Comparison of ENCODE assay signal across 14 mouse cellular contexts in the genomic region with DNA sequence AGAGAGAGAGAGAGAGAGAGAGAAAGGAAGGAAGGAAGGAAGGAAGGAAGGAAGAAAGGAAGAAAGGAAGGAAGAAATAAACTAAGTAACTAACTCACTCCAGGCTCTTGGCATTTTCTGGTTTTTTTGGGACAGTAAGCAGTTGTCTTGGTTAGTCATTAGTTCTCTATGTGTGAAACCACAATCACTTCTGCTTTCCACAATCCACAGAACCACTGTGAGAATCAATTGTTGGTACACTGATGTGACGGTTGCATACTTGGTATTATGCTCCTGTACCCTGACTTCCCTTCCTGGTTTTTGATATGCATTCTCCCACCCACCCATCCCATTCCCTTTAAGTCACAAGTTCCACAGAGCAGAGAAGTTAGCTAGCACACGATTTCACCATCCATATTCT. TPM values are rescaled to one million over a fixed set of nuclear protein-coding genes. Genes with fewer than 3 reads are reported as not detected.
DNase-seq lines count a peak whose midpoint lies in the region; ATAC-seq and TF ChIP-seq lines count a peak whose summit lies in the region.
"Had no signal": no experiment of that assay in that cellular context is flagged by ENCODE, and none has a peak within 500 bp of the region (broad histone marks: within the 10 kb centered on the region; RNA-seq: fewer than 3 reads in every experiment).

No protein-coding gene starts in this region.

- WGBS in kidney, embryonic 14.5 days: 87% methylated on average over 2 of the region's 2 CpGs
- WGBS in liver, embryonic 16.5 days (ENCODE audit: insufficient replicate concordance): 27% methylated on average over 2 of the region's 2 CpGs

- TF ChIP-seq RAD21 in CH12.LX (IDR thresholded peaks at IDR 0.05; ENCODE audit: low read depth, low read length): no peak

- no peak for DNase-seq in kidney, postnatal 36 days
- DNase-seq in CH12.LX (ENCODE audit: extremely low read depth): peak; percentile 53
- no peak for DNase-seq in natural killer cell, adult 2 months (ENCODE audit: low spot score in 2 of 2)
- no peak for DNase-seq in adrenal gland, postnatal 36 days
- DNase-seq: adrenal gland, postnatal 14 days; cerebellum, adult 2 months; gastrocnemius, postnatal 10 days; kidney, adult 11 months had no signal

- peaks cover 39% of the 10 kb centered on the region for H3K79me2 ChIP-seq in CH12.LX (replicated peaks; ENCODE audit: control insufficient read depth, extremely low read depth, insufficient read depth, poor library complexity, severe bottlenecking)

- TF ChIP-seq POLR2A in CH12.LX (IDR thresholded peaks at IDR 0.05; ENCODE audit: low read depth, low read length): no peak

- no peak overlapping the region for H3K27ac ChIP-seq in kidney, embryonic 14.5 days (ENCODE audit: low read depth, low read length)
- no peak overlapping the region for H3K27ac ChIP-seq in CH12.LX (ENCODE audit: insufficient read depth, low read depth)
- H3K27ac ChIP-seq in liver, embryonic 16.5 days (ENCODE audit: low read length): no peak overlapping the region
- H3K27ac ChIP-seq: lung, embryonic 15.5 days had no signal

- peak overlapping the region; percentile 90; the same call in 1 of the 2 replicates for H3K4me2 ChIP-seq in kidney, embryonic 14.5 days (replicated peaks; ENCODE audit: low read depth, low read length)
- H3K4me2 ChIP-seq in CH12.LX (ENCODE audit: insufficient read depth, low read depth, poor library complexity, severe bottlenecking): peak overlapping the region; percentile 94
- 0 out of 2 replicates have a peak overlapping the region, but pooled peaks have one; percentile 0 for H3K4me2 ChIP-seq in liver, embryonic 16.5 days (ENCODE audit: low read depth, low read length)

- no peaks in the 10 kb centered on the region for H3K9me3 ChIP-seq in kidney, embryonic 14.5 days (ENCODE audit: control insufficient read depth, low read length)
- H3K9me3 ChIP-seq in CH12.LX (replicated peaks; ENCODE audit: low read length): no peaks in the 10 kb centered on the region
- H3K9me3 ChIP-seq in liver, embryonic 16.5 days (replicated peaks; ENCODE audit: control insufficient read depth, low read length): no peaks in the 10 kb centered on the region
- H3K9me3 ChIP-seq: lung, embryonic 15.5 days had no signal

- H3K36me3 ChIP-seq in kidney, embryonic 14.5 days (ENCODE audit: control insufficient read depth, insufficient read depth, low read length): peaks cover 38% of the 10 kb centered on the region
- peaks cover 42 to 49% of the 10 kb centered on the region in 2 experiments for H3K36me3 ChIP-seq in CH12.LX (replicated peaks in 1 of 2; ENCODE audit: control insufficient read depth in 1 of 2, insufficient read depth in 1 of 2, low read length in 1 of 2)
- peaks cover 26% of the 10 kb centered on the region for H3K36me3 ChIP-seq in liver, embryonic 16.5 days (ENCODE audit: control insufficient read depth, insufficient read depth)

- no peak overlapping the region for H3K9ac ChIP-seq in kidney, embryonic 14.5 days (ENCODE audit: low read depth, low read length)
- no peak overlapping the region for H3K9ac ChIP-seq in CH12.LX (ENCODE audit: insufficient read depth, low read depth)
- no peak overlapping the region for H3K9ac ChIP-seq in liver, embryonic 16.5 days (ENCODE audit: low read depth, low read length)

- TF ChIP-seq EP300 in CH12.LX (IDR thresholded peaks at IDR 0.05; ENCODE audit: low read length): no peak

- no peak for TF ChIP-seq CTCF in CH12.LX (conservative IDR thresholded peaks at IDR 0.05 in 1 of 2, IDR thresholded peaks at IDR 0.05 in 1 of 2; ENCODE audit: low read depth in 2 of 2, low read length in 2 of 2)

- no peak for ATAC-seq in kidney, embryonic 14.5 days (ENCODE audit: low FRiP score, low TSS enrichment)
- peak; percentile 36 for ATAC-seq in common myeloid progenitor, adult 5-6 weeks (replicated peaks; ENCODE audit: low read depth, poor library complexity, severe bottlenecking)
- no peak for ATAC-seq in liver, embryonic 16.5 days (ENCODE audit: low read depth)

- in situ Hi-C loops in CH12.LX (cut with MboI; ENCODE audit: low pct_ligation_motif_present, low pct_unique_long_range_greater_than_20kb, low sequenced_read_pairs): no loop called here

- H3K4me1 ChIP-seq in kidney, embryonic 14.5 days (ENCODE audit: control insufficient read depth, insufficient read depth, low read length): peaks cover 12% of the 10 kb centered on the region; the same call in 1 of the 2 replicates
- peaks cover 3 to 30% of the 10 kb centered on the region in 2 experiments; a peak in 2 of 4 replicates for H3K4me1 ChIP-seq in CH12.LX (ENCODE audit: control insufficient read depth in 1 of 2, insufficient read depth in 2 of 2)
- H3K4me1 ChIP-seq in liver, embryonic 16.5 days (ENCODE audit: control insufficient read depth, low read depth, low read length): peaks cover 13% of the 10 kb centered on the region

- dilution Hi-C loops in CH12.LX (cut with MboI; ENCODE audit: extremely low pct_ligation_motif_present, extremely low pct_unique_long_range_greater_than_20kb, low sequenced_read_pairs): no loop called here

- H3K27me3 ChIP-seq in kidney, embryonic 14.5 days (ENCODE audit: control insufficient read depth, insufficient read depth, low read length): no peaks in the 10 kb centered on the region
- H3K27me3 ChIP-seq in CH12.LX (replicated peaks): no peaks in the 10 kb centered on the region
- no peaks in the 10 kb centered on the region for H3K27me3 ChIP-seq in liver, embryonic 16.5 days (ENCODE audit: control insufficient read depth, insufficient read depth, low read depth, low read length)
- H3K27me3 ChIP-seq: lung, embryonic 15.5 days had no signal

- H3K4me3 ChIP-seq in kidney, embryonic 14.5 days (ENCODE audit: low read length): peak overlapping the region; percentile 98; the same call in 1 of the 2 replicates
- no peak overlapping the region for H3K4me3 ChIP-seq in CH12.LX (replicated peaks in 1 of 3; ENCODE audit: low read depth in 2 of 3, low read length in 2 of 3, poor library complexity in 1 of 3)
- H3K4me3 ChIP-seq in liver, embryonic 16.5 days (ENCODE audit: low read depth, low read length): no peak overlapping the region

TF ChIP-seq in CH12.LX, 34 proteins besides CTCF, POLR2A, EP300 and RAD21:
- TF ChIP-seq TBP (conservative IDR thresholded peaks at IDR 0.05; ENCODE audit: low read depth, low read length) (no peak), POLR2AphosphoS2 (IDR thresholded peaks at IDR 0.05; ENCODE audit: low read depth, low read length) (no peak), USF2 (conservative IDR thresholded peaks at IDR 0.05; ENCODE audit: low read depth, low read length) (no peak), IRF4 (IDR thresholded peaks at IDR 0.05; ENCODE audit: low read depth, low read length) (no peak), PAX5 (IDR thresholded peaks at IDR 0.05; ENCODE audit: low read length) (no peak)

RNA-seq across cellular contexts. Expression of a gene that starts 1.8 kb away (rescaled TPM):
- polyA plus RNA-seq in kidney, embryonic 14.5 days (2014; fragmentation: Nextera tagmentation; extraction: Ambion mirVana): 12.4 and 25.0 TPM in 2 replicates
- total RNA-seq in CH12.LX (2012; rRNA removed) (41.7 and 49.1 TPM in 2 replicates), CH12.LX (2014; rRNA removed) (19.7 and 20.8 TPM in 2 replicates)
- polyA plus RNA-seq in CH12.LX (2012; ENCODE audit: insufficient read length, low read depth): 51.0 and 56.0 TPM in 2 replicates
- 43.7 and 52.7 TPM in 2 replicates for total RNA-seq in common myeloid progenitor, adult 5-6 weeks (2017)
- polyA plus RNA-seq in liver, embryonic 16.5 days (2015; fragmentation: Nextera tagmentation; extraction: Ambion mirVana): 10.4 and 10.5 TPM in 2 replicates
- 10 to 100 TPM; 22.7 to 24.8 TPM for total RNA-seq in adrenal gland, postnatal 36 days (2021)

RNA-seq across cellular contexts. Expression of a gene that starts 1.8 kb away (rescaled TPM):
- polyA plus RNA-seq in kidney, embryonic 14.5 days (2014; fragmentation: Nextera tagmentation; extraction: Ambion mirVana): 24.6 and 27.6 TPM in 2 replicates
- total RNA-seq in CH12.LX (2012; rRNA removed) (13.4 and 13.5 TPM in 2 replicates), CH12.LX (2014; rRNA removed) (17.0 and 17.8 TPM in 2 replicates)
- 12.4 and 13.6 TPM in 2 replicates for polyA plus RNA-seq in CH12.LX (2012; ENCODE audit: insufficient read length, low read depth)
- 12.4 and 17.7 TPM in 2 replicates for total RNA-seq in common myeloid progenitor, adult 5-6 weeks (2017)
- polyA plus RNA-seq in liver, embryonic 16.5 days (2015; fragmentation: Nextera tagmentation; extraction: Ambion mirVana): 10.3 TPM in 2 replicates
- 10 to 100 TPM in 1 of 2 experiments, 1 to 10 TPM in 1; 9.4 to 11.0 TPM for total RNA-seq in adrenal gland, postnatal 36 days (2021)

RNA-seq across cellular contexts. Expression of a gene that starts 15.1 kb away (rescaled TPM):
- 3.4 and 3.8 TPM in 2 replicates for polyA plus RNA-seq in kidney, embryonic 14.5 days (2014; fragmentation: Nextera tagmentation; extraction: Ambion mirVana)
- total RNA-seq in CH12.LX (2012; rRNA removed) (not detected in 2 replicates), CH12.LX (2014; rRNA removed) (not detected in 2 replicates)
- not detected in 2 replicates for polyA plus RNA-seq in CH12.LX (2012; ENCODE audit: insufficient read length, low read depth)
- 19.9 and 26.4 TPM in 2 replicates for total RNA-seq in common myeloid progenitor, adult 5-6 weeks (2017)
- polyA plus RNA-seq in liver, embryonic 16.5 days (2015; fragmentation: Nextera tagmentation; extraction: Ambion mirVana): 199 and 246 TPM in 2 replicates
- 100 to 1,000 TPM in 1 of 2 experiments, 10 to 100 TPM in 1; 71.7 to 252 TPM for total RNA-seq in adrenal gland, postnatal 36 days (2021)
- total RNA-seq: layer of hippocampus, postnatal 25 days had no signal
- polyA plus RNA-seq: neural tube, embryonic 14.5 days had no signal

RNA-seq across cellular contexts. Expression of a gene that starts 44.6 kb away (rescaled TPM):
- 45.6 and 48.3 TPM in 2 replicates for polyA plus RNA-seq in kidney, embryonic 14.5 days (2014; fragmentation: Nextera tagmentation; extraction: Ambion mirVana)
- total RNA-seq in CH12.LX (2012; rRNA removed) (41.8 and 43.6 TPM in 2 replicates), CH12.LX (2014; rRNA removed) (38.5 and 40.4 TPM in 2 replicates)
- polyA plus RNA-seq in CH12.LX (2012; ENCODE audit: insufficient read length, low read depth): 37.8 and 43.8 TPM in 2 replicates
- total RNA-seq in common myeloid progenitor, adult 5-6 weeks (2017): 21.9 and 23.1 TPM in 2 replicates
- polyA plus RNA-seq in liver, embryonic 16.5 days (2015; fragmentation: Nextera tagmentation; extraction: Ambion mirVana): 16.0 and 16.4 TPM in 2 replicates
- total RNA-seq in adrenal gland, postnatal 36 days (2021): 10 to 100 TPM; 20.3 to 25.7 TPM

RNA-seq across cellular contexts. Expression of a gene that starts 50.4 kb away (rescaled TPM):
- polyA plus RNA-seq in kidney, embryonic 14.5 days (2014; fragmentation: Nextera tagmentation; extraction: Ambion mirVana): 0.28 TPM in 1 of 2 replicates, not detected in the other
- total RNA-seq in CH12.LX (2012; rRNA removed) (5.8 and 6.0 TPM in 2 replicates), CH12.LX (2014; rRNA removed) (3.1 and 3.5 TPM in 2 replicates)
- polyA plus RNA-seq in CH12.LX (2012; ENCODE audit: insufficient read length, low read depth): 9.6 and 10.0 TPM in 2 replicates
- 0.82 and 1.0 TPM in 2 replicates for total RNA-seq in common myeloid progenitor, adult 5-6 weeks (2017)
- polyA plus RNA-seq in liver, embryonic 16.5 days (2015; fragmentation: Nextera tagmentation; extraction: Ambion mirVana): 0.37 and 0.48 TPM in 2 replicates
- total RNA-seq in adrenal gland, postnatal 36 days (2021): under 1 TPM; 0.23 to 0.33 TPM

Comparison
In these comparisons a context has a peak if more than half of its experiments do, and no peak if none do; other contexts are left out.
1. H3K4me2 ChIP-seq: peak in every context shown above with its lines; median percentile 94 in CH12.LX; 90 in kidney, embryonic 14.5 days; 0 in liver, embryonic 16.5 days.
2. RNA of a gene that starts 15.1 kb away (total RNA-seq): 71.7 to 252 TPM in adrenal gland, postnatal 36 days and 19.9 to 26.4 TPM in common myeloid progenitor, adult 5-6 weeks; not detected in CH12.LX; every median in the first group is over 10 times any median in the second.